Mouse (Mus musculus): ENCODE measurements at regions not wholly inside any gene's neighbourhood (a gene's known extent, or its start where the extent isn't known, plus 50 kb on each side); places are given as distances from the start of the nearest gene placed in this dataset.

GRCm38 (mm10) chr8:87228777-87229176 lies 243.6 kb downstream of the Cbln1 start:
- H3K4me3 ChIP-seq (ENCODE audit: insufficient read depth, low read depth, low read length): no peak overlapping the region
- no peaks in the 10 kb centered on the region for H3K4me1 ChIP-seq (ENCODE audit: control insufficient read depth, insufficient read depth, low read length)
- WGBS: 87% methylated on average over 6 of the region's 6 CpGs
- no peak overlapping the region for H3K27ac ChIP-seq (ENCODE audit: insufficient read depth, low read depth, low read length)
- no peak for TF ChIP-seq CTCF (IDR thresholded peaks at IDR 0.05; ENCODE audit: insufficient read depth, low read depth, low read length)
- TF ChIP-seq POLR2A (IDR thresholded peaks at IDR 0.05; ENCODE audit: insufficient read depth, low read depth, low read length): no peak

GRCm38 (mm10) chr8:87225504-87226425 lies 246.6 kb downstream of the Cbln1 start:
- Histone ChIP-seq H3K4me1 (ENCODE audit: control insufficient read depth, insufficient read depth, low read length) (no peaks in the 10 kb centered on the region), H3K27ac (ENCODE audit: insufficient read depth, low read depth, low read length) (no peak overlapping the region), H3K4me3 (ENCODE audit: insufficient read depth, low read depth, low read length) (no peak overlapping the region)
- 79% methylated on average over 11 of the region's 11 CpGs for WGBS
- TF ChIP-seq CTCF (IDR thresholded peaks at IDR 0.05; ENCODE audit: insufficient read depth, low read depth, low read length): no peak
- TF ChIP-seq POLR2A (IDR thresholded peaks at IDR 0.05; ENCODE audit: insufficient read depth, low read depth, low read length): no peak

DNA sequence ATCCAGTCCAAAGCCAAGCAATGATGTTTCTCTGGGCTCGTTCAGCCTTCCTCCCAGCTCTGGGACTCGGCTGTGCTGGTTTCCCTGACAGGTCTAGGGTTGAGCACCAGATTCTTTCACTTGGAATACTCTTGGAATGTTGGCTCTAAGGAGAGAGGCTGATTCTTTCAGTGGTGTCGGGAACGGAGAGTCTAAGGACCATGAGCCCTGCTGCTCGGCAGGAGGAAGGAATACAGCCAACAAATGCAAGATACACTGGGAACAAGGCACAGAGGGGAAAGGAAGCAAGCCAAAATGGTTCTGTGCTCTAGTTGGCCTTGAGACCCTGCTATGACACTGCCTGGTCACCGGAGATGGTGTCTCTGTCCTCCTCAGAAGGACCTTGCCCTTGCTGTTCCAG lies 251.8 kb downstream of the Cbln1 start:
- 77% methylated on average over 6 of the region's 6 CpGs for WGBS

DNA sequence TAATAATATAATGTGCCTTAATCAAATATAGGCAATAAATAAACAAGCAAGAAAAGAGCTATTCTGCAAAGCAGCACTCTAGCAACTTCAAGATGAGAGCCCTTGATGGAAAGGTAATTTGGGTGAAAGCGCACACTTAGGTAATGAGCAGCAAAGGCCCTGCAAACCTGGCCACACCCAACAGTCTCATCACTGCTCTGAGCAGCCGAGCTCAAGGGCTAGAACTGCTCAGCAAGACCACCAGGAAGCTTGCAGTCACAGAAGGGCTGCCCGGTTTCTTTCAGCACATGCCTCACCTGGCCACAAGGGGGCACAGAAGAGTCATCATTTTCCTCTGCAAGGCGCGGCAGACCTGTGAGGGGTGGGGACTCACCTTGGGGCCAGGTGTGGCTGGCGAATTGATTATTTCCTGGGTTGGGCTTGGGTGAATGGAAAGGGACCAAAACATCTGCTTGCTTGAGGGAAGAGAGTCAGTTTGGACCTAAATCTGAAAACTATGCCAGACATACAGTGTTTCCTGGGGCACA lies 253.4 kb downstream of the Cbln1 start:
- Histone ChIP-seq H3K4me1 (ENCODE audit: control insufficient read depth, insufficient read depth, low read length) (peaks cover 11% of the 10 kb centered on the region), H3K4me3 (ENCODE audit: insufficient read depth, low read depth, low read length) (no peak overlapping the region), H3K27ac (ENCODE audit: insufficient read depth, low read depth, low read length) (no peak overlapping the region)
- TF ChIP-seq POLR2A (IDR thresholded peaks at IDR 0.05; ENCODE audit: insufficient read depth, low read depth, low read length): no peak
- TF ChIP-seq CTCF (IDR thresholded peaks at IDR 0.05; ENCODE audit: insufficient read depth, low read depth, low read length): peak; percentile 43; the same call in 1 of the 2 replicates
- 18% methylated on average over 6 of the region's 6 CpGs for WGBS

More for the DNA sequence above, 251.8 kb downstream of the Cbln1 start:
- Histone ChIP-seq H3K4me1 (ENCODE audit: control insufficient read depth, insufficient read depth, low read length) (peaks cover 11% of the 10 kb centered on the region), H3K27ac (ENCODE audit: insufficient read depth, low read depth, low read length) (no peak overlapping the region), H3K4me3 (ENCODE audit: insufficient read depth, low read depth, low read length) (no peak overlapping the region)
- no peak for TF ChIP-seq CTCF (IDR thresholded peaks at IDR 0.05; ENCODE audit: insufficient read depth, low read depth, low read length)
- TF ChIP-seq POLR2A (IDR thresholded peaks at IDR 0.05; ENCODE audit: insufficient read depth, low read depth, low read length): no peak

DNA sequence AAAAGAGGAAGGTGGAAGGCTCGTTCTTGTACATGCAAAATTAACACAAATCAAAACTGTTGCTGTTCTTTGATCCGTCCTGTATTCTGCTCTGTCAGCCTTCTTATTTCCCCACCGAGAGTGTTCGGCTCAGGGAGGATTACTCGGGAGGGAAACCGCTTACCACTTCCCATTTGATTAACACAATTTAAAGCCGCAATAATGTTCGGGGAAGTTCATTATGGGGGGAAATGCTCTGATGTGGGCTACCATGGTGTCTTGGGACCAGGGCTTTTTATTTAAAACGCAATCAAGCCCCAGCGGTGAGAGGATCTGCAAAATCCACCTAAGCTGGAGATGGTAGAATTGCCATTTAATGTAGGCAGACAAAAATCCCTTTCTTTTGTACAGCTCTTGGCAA lies 257.4 kb downstream of the Cbln1 start:
- H3K4me1 ChIP-seq (ENCODE audit: control insufficient read depth, insufficient read depth, low read length): peaks cover 11% of the 10 kb centered on the region
- H3K27ac ChIP-seq (ENCODE audit: insufficient read depth, low read depth, low read length): no peak overlapping the region
- TF ChIP-seq CTCF (IDR thresholded peaks at IDR 0.05; ENCODE audit: insufficient read depth, low read depth, low read length): no peak
- no peak overlapping the region for H3K4me3 ChIP-seq (ENCODE audit: insufficient read depth, low read depth, low read length)
- 72% methylated on average over 10 of the region's 10 CpGs for WGBS

DNA sequence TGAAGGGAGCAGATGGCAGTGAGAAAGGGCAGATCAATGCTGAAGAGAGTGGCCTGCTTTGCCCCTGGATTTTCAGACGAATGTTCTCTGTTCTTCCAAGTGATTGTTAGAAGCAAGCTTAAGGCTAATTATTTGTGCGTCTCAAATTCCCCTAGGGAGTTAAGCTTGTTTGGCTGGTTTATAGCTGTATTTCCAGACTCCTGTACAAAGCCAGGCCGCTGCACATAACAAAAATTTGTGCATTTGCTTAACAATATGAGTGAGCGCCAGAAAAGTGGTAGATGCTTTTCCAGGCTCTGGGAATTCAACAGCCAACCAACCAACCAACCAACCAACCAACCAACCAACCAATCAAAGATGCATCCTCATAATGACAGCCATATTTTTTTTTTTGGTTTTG lies 261.9 kb downstream of the Cbln1 start:
- no peak for TF ChIP-seq CTCF (IDR thresholded peaks at IDR 0.05; ENCODE audit: insufficient read depth, low read depth, low read length)
- TF ChIP-seq POLR2A (IDR thresholded peaks at IDR 0.05; ENCODE audit: insufficient read depth, low read depth, low read length): no peak
- 84% methylated on average over 4 of the region's 4 CpGs for WGBS
- Histone ChIP-seq H3K4me1 (ENCODE audit: control insufficient read depth, insufficient read depth, low read length) (no peaks in the 10 kb centered on the region), H3K27ac (ENCODE audit: insufficient read depth, low read depth, low read length) (no peak overlapping the region), H3K4me3 (ENCODE audit: insufficient read depth, low read depth, low read length) (no peak overlapping the region)

DNA sequence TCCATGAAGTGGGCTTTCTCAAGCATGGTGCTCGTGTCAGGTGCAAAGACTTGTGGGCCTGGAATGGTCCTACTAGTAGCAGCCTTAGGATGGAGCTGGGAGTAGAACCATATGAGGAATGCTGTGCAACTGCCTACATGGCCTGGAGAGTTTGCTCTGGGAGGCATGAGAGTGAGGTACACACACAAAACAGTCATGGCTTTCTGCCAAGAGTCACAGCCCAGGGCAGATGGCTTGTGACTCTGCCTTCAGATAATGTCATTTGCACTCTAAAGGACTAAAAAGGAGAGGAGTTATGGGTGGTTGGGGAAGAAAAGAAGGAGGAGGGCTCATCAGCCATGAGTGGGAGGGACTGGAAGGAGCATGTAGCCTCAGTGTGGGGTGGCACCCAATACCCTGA lies 263.1 kb downstream of the Cbln1 start:
- Histone ChIP-seq H3K4me3 (ENCODE audit: insufficient read depth, low read depth, low read length) (no peak overlapping the region), H3K27ac (ENCODE audit: insufficient read depth, low read depth, low read length) (no peak overlapping the region), H3K4me1 (ENCODE audit: control insufficient read depth, insufficient read depth, low read length) (no peaks in the 10 kb centered on the region)
- 95% methylated on average over 1 of the region's 1 CpGs for WGBS
- TF ChIP-seq CTCF (IDR thresholded peaks at IDR 0.05; ENCODE audit: insufficient read depth, low read depth, low read length) (no peak), POLR2A (IDR thresholded peaks at IDR 0.05; ENCODE audit: insufficient read depth, low read depth, low read length) (no peak)

DNA sequence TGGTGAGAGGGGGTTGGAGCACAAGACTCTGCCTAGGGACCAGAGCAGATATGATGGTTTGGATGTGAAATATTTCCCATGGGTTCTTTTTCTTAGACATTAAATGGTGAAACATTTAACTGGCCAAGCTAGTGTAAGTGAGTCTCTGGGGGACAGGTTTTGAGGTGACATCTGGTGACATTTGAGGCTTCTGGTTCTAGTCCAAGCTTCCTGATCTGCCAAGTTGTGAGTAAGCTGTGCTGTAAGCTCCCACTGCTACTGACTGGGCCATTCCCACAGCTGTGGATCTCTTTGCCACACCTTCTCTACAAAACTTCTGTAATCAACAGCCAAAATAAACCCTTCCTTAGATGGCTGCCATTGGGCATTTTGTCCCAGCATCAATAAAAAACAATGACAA lies 264.4 kb downstream of the Cbln1 start:
- H3K27ac ChIP-seq (ENCODE audit: insufficient read depth, low read depth, low read length): no peak overlapping the region
- H3K4me1 ChIP-seq (ENCODE audit: control insufficient read depth, insufficient read depth, low read length): no peaks in the 10 kb centered on the region
- TF ChIP-seq POLR2A (IDR thresholded peaks at IDR 0.05; ENCODE audit: insufficient read depth, low read depth, low read length): no peak
- TF ChIP-seq CTCF (IDR thresholded peaks at IDR 0.05; ENCODE audit: insufficient read depth, low read depth, low read length): no peak
- H3K4me3 ChIP-seq (ENCODE audit: insufficient read depth, low read depth, low read length): no peak overlapping the region

DNA sequence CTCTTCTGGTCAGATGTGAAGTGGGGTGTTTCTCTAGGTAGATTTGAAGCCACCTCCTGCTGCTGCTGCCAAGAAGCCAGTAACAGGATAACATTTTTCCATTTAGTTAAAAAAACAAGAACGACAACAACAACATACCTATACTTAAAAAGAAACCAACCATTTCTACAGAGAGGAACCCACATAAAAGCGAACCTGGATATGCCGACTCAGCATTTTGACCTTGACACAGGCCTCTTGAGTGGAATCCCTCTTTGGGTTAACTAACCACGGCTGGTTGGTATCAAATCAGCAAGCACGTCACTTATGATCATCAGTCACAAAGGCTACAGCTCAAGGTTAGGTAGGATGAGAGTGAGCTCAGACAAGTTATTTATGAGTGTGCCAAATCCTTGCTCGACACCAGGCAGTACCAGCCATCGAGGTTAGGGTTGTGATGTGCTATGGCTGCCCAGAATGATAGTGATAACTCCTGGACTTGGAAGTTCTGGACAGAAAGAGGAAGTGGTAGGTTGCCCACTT lies 269.7 kb downstream of the Cbln1 start:
- Histone ChIP-seq H3K27ac (ENCODE audit: insufficient read depth, low read depth, low read length) (no peak overlapping the region), H3K4me1 (ENCODE audit: control insufficient read depth, insufficient read depth, low read length) (peaks cover 16% of the 10 kb centered on the region), H3K4me3 (ENCODE audit: insufficient read depth, low read depth, low read length) (no peak overlapping the region)
- 93% methylated on average over 7 of the region's 7 CpGs for WGBS
- TF ChIP-seq POLR2A (IDR thresholded peaks at IDR 0.05; ENCODE audit: insufficient read depth, low read depth, low read length) (no peak), CTCF (IDR thresholded peaks at IDR 0.05; ENCODE audit: insufficient read depth, low read depth, low read length) (no peak)
